ENCODE assay signal across 11 mouse cellular contexts in the genomic region with DNA sequence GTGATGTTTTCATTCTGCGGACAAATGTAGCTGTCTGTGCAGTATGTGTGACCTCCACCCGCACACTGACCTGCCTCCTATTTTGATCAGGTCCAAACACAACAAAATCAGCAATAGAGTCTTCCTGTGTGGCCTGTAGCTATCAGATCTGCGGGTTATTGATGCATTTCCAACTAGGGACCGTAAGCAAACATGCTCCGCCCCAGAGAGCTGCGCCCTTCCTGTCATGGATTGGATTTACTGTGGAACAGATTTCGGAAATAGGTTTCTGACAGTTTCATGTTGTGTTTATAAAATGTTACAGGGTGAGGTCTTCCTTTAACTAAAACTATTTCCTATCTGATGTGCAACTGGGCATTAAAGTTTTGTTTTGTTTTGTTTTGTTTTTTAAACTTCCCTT.
A peak's percentile ranks its signal among the peaks of the same experiment; 100 is the strongest.
DNase-seq lines count a peak whose midpoint lies in the region; TF ChIP-seq lines count a peak whose summit lies in the region.
"Had no signal": no experiment of that assay in that cellular context is flagged by ENCODE, and none has a peak within 500 bp of the region (broad histone marks: within the 10 kb centered on the region; RNA-seq: fewer than 3 reads in every experiment).

No protein-coding gene starts in this region.

- H3K27ac ChIP-seq in heart, embryonic 10.5 days = no peak overlapping the region
- no peak overlapping the region for H3K27ac ChIP-seq in kidney, adult 2 months (ENCODE audit: insufficient read depth, low read depth, low read length)
- H3K27ac ChIP-seq: embryonic facial prominence, embryonic 15.5 days; midbrain, embryonic 15.5 days had no signal

- no peak for TF ChIP-seq CTCF in kidney, adult 2 months (conservative IDR thresholded peaks at IDR 0.05; ENCODE audit: insufficient read depth, insufficient read length, low read depth, low read length)

- no peak for TF ChIP-seq POLR2A in kidney, adult 2 months (IDR thresholded peaks at IDR 0.05; ENCODE audit: low read depth, low read length)

- peaks cover 9% of the 10 kb centered on the region; the same call in 1 of the 2 replicates for H3K36me3 ChIP-seq in heart, embryonic 10.5 days
- H3K36me3 ChIP-seq in kidney, adult 2 months (ENCODE audit: control insufficient read depth, insufficient read depth, low read length) = no peaks in the 10 kb centered on the region
- H3K36me3 ChIP-seq: midbrain, embryonic 15.5 days had no signal

- H3K4me1 ChIP-seq in heart, embryonic 10.5 days = no peaks in the 10 kb centered on the region
- H3K4me1 ChIP-seq in kidney, adult 2 months (ENCODE audit: control insufficient read depth, insufficient read depth, low read length) = no peaks in the 10 kb centered on the region
- H3K4me1 ChIP-seq: embryonic facial prominence, embryonic 15.5 days; midbrain, embryonic 15.5 days had no signal

- WGBS in heart, embryonic 10.5 days = 85% methylated on average over 7 of the region's 7 CpGs
- WGBS in kidney, adult 2 months = 56% methylated on average over 7 of the region's 7 CpGs

- no peaks in the 10 kb centered on the region for H3K9me3 ChIP-seq in heart, embryonic 10.5 days
- H3K9me3 ChIP-seq: embryonic facial prominence, embryonic 15.5 days; midbrain, embryonic 15.5 days had no signal

- no peak overlapping the region for H3K4me3 ChIP-seq in heart, embryonic 10.5 days
- H3K4me3 ChIP-seq in kidney, adult 2 months (ENCODE audit: insufficient read depth, low read depth, low read length) = no peak overlapping the region
- H3K4me3 ChIP-seq: embryonic facial prominence, embryonic 15.5 days; midbrain, embryonic 15.5 days had no signal

- peak; percentile 41 to 56 for DNase-seq in heart, adult 9 months (ENCODE audit: low spot score in 2 of 2)
- no peak for DNase-seq in heart, embryonic 10.5 days (ENCODE audit: low spot score)
- peak; percentile 81 for DNase-seq in kidney, adult 2 months
- peak; percentile 44 for DNase-seq in kidney, postnatal 10 days
- DNase-seq in lung, postnatal 14 days = peak; percentile 45
- DNase-seq in cerebellum, adult 9-11 months = no peak
- DNase-seq in embryo, embryonic 9.5 days (ENCODE audit: extremely low spot score) = no peak
- DNase-seq: cerebellum, adult 2 months; liver had no signal

- no peaks in the 10 kb centered on the region for H3K27me3 ChIP-seq in heart, embryonic 10.5 days (ENCODE audit: insufficient read depth, poor library complexity, severe bottlenecking)
- no peaks in the 10 kb centered on the region for H3K27me3 ChIP-seq in kidney, adult 2 months (replicated peaks; ENCODE audit: control insufficient read depth, insufficient read depth, low read length)
- H3K27me3 ChIP-seq: embryonic facial prominence, embryonic 15.5 days; midbrain, embryonic 15.5 days had no signal

Comparison
In these comparisons a context has a peak if more than half of its experiments do, and no peak if none do; other contexts are left out.
1. DNase-seq: peak in heart, adult 9 months (2 of 2), kidney, adult 2 months (single experiment), kidney, postnatal 10 days (single experiment) and lung, postnatal 14 days (single experiment); none in heart, embryonic 10.5 days (single experiment), cerebellum, adult 9-11 months (single experiment) and embryo, embryonic 9.5 days (single experiment).